Mouse (Mus musculus): ENCODE results near the gene Mfsd11. TPM values are rescaled to one million over a fixed set of nuclear protein-coding genes. Genes with fewer than 3 reads are reported as not detected.
A peak's percentile ranks its signal among the peaks of the same experiment; 100 is the strongest.

Gene Mfsd11
- polyA plus RNA-seq, 1 experiment = 109 TPM

GRCm38 (mm10) chr11:116808811-116809395 lies 43.3 kb upstream of the Mfsd11 start:
- no peak overlapping the region for H3K4me3 ChIP-seq (ENCODE audit: control insufficient read depth, low read depth, low read length)
- no peak for TF ChIP-seq POLR2A (IDR thresholded peaks at IDR 0.05; ENCODE audit: control insufficient read depth, low read depth, low read length)
- no peak for TF ChIP-seq CTCF (IDR thresholded peaks at IDR 0.05; ENCODE audit: control insufficient read depth, insufficient read depth, insufficient replicate concordance, low read depth, low read length)
- H3K27me3 ChIP-seq (ENCODE audit: control insufficient read depth, insufficient read depth, low read length) = no peaks in the 10 kb centered on the region
- no peaks in the 10 kb centered on the region for H3K36me3 ChIP-seq (ENCODE audit: control insufficient read depth, insufficient read depth, low read length)
- no peak overlapping the region for H3K27ac ChIP-seq (ENCODE audit: control insufficient read depth, insufficient read depth, low read depth, low read length)
- H3K4me1 ChIP-seq (ENCODE audit: control insufficient read depth, insufficient read depth, low read length) = peaks cover 7% of the 10 kb centered on the region

DNA sequence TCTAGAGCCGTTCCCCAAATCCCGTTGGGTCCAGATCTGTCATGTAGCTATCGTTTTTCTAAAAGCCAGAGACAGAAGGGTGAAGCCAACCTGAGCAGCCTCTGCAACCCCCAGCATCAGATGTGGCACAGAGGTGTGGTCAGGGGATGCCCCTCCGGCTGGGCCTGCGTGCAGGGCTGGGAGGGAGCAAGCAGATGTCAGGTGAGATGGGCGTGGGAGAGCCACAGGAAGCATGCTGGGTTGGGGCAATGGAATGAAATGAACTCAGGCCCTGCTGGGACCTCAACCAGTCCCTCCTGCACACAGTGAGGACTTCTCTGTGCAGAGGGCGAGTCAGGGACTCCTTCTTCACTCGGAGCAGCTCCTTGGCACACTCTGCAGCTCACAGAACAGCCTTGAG lies 42.7 kb upstream of the Mfsd11 start:
- H3K36me3 ChIP-seq (ENCODE audit: control insufficient read depth, insufficient read depth, low read length) = no peaks in the 10 kb centered on the region
- no peak overlapping the region for H3K27ac ChIP-seq (ENCODE audit: control insufficient read depth, insufficient read depth, low read depth, low read length)
- peaks cover 7% of the 10 kb centered on the region for H3K4me1 ChIP-seq (ENCODE audit: control insufficient read depth, insufficient read depth, low read length)
- no peak overlapping the region for H3K4me3 ChIP-seq (ENCODE audit: control insufficient read depth, low read depth, low read length)
- no peaks in the 10 kb centered on the region for H3K27me3 ChIP-seq (ENCODE audit: control insufficient read depth, insufficient read depth, low read length)
- no peak for TF ChIP-seq POLR2A (IDR thresholded peaks at IDR 0.05; ENCODE audit: control insufficient read depth, low read depth, low read length)
- no peak for TF ChIP-seq CTCF (IDR thresholded peaks at IDR 0.05; ENCODE audit: control insufficient read depth, insufficient read depth, insufficient replicate concordance, low read depth, low read length)

DNA sequence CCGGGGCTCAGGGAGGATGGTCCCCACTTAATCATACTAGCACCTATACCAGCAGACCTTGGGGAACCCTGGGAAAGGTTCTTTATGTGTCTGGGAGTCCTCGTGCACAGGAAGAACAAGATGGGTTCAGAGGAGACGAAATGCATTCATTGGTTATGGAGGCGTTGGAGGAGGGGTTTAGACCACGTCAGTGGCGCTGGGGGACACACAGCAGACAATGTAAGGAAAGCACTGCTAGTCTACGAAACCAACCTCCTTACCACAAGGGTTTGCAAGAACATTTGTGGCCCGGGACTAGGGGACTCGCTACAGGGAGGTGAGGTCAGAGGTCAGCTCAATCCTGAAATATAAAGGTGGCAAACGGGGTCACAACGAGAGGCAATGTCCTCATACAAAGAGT lies 41.7 kb upstream of the Mfsd11 start:
- no peak for TF ChIP-seq CTCF (IDR thresholded peaks at IDR 0.05; ENCODE audit: control insufficient read depth, insufficient read depth, insufficient replicate concordance, low read depth, low read length)
- no peak for TF ChIP-seq POLR2A (IDR thresholded peaks at IDR 0.05; ENCODE audit: control insufficient read depth, low read depth, low read length)
- Histone ChIP-seq H3K36me3 (ENCODE audit: control insufficient read depth, insufficient read depth, low read length) (no peaks in the 10 kb centered on the region), H3K4me3 (ENCODE audit: control insufficient read depth, low read depth, low read length) (no peak overlapping the region), H3K27me3 (ENCODE audit: control insufficient read depth, insufficient read depth, low read length) (no peaks in the 10 kb centered on the region), H3K27ac (ENCODE audit: control insufficient read depth, insufficient read depth, low read depth, low read length) (no peak overlapping the region), H3K4me1 (ENCODE audit: control insufficient read depth, insufficient read depth, low read length) (peaks cover 7% of the 10 kb centered on the region)

GRCm38 (mm10) chr11:116810983-116811901 lies 41.0 kb upstream of the Mfsd11 start:
- Histone ChIP-seq H3K36me3 (ENCODE audit: control insufficient read depth, insufficient read depth, low read length) (no peaks in the 10 kb centered on the region), H3K27me3 (ENCODE audit: control insufficient read depth, insufficient read depth, low read length) (no peaks in the 10 kb centered on the region), H3K4me3 (ENCODE audit: control insufficient read depth, low read depth, low read length) (no peak overlapping the region; the same call in 1 of the 2 replicates), H3K4me1 (ENCODE audit: control insufficient read depth, insufficient read depth, low read length) (peaks cover 7% of the 10 kb centered on the region), H3K27ac (ENCODE audit: control insufficient read depth, insufficient read depth, low read depth, low read length) (no peak overlapping the region)
- TF ChIP-seq POLR2A (IDR thresholded peaks at IDR 0.05; ENCODE audit: control insufficient read depth, low read depth, low read length) = no peak; the same call in 1 of the 2 replicates
- TF ChIP-seq CTCF (IDR thresholded peaks at IDR 0.05; ENCODE audit: control insufficient read depth, insufficient read depth, insufficient replicate concordance, low read depth, low read length) = no peak

DNA sequence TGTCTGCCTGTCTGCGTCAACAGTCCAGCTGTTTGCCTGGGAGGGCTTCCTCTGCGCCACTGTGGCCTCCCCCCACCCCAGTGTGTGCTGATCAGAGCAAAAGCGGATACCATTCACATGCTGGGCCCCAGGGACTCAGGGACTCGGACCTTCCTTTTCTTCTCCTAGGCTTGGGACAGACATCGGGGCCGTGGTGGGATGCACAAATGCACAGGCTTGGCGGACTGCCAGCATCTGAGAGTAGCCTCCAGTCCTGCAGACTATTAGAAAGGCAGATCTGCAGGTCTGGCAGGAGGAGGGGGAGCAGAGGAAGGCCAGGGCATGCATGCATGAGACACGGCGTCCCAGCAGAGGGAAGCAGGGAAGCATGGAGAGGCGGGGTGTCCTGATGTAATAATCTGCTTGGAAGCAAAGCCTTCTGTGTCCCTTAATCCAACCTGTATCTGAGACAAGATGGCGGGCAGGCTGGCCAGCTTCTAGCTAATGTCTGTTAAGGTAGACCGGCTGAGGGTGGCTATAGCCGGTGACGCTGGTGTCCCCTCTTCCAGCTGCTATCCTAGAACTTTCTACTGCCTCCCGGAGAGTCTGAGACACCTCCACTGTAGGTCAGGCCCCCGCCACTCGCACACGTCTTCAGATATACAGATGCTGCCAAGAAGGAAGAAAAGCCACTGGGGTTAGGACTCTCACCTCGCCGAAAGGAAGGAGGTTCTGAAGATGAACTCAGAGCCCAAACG lies 39.3 kb upstream of the Mfsd11 start:
- no peak overlapping the region for H3K4me3 ChIP-seq (ENCODE audit: control insufficient read depth, low read depth, low read length)
- no peak overlapping the region; the same call in 1 of the 2 replicates for H3K27ac ChIP-seq (ENCODE audit: control insufficient read depth, insufficient read depth, low read depth, low read length)
- no peaks in the 10 kb centered on the region for H3K27me3 ChIP-seq (ENCODE audit: control insufficient read depth, insufficient read depth, low read length)
- TF ChIP-seq CTCF (IDR thresholded peaks at IDR 0.05; ENCODE audit: control insufficient read depth, insufficient read depth, insufficient replicate concordance, low read depth, low read length) (no peak), POLR2A (IDR thresholded peaks at IDR 0.05; ENCODE audit: control insufficient read depth, low read depth, low read length) (no peak)
- H3K4me1 ChIP-seq (ENCODE audit: control insufficient read depth, insufficient read depth, low read length) = peaks cover 7% of the 10 kb centered on the region
- no peaks in the 10 kb centered on the region for H3K36me3 ChIP-seq (ENCODE audit: control insufficient read depth, insufficient read depth, low read length)

GRCm38 (mm10) chr11:116813610-116814009 lies 38.6 kb upstream of the Mfsd11 start:
- no peaks in the 10 kb centered on the region for H3K27me3 ChIP-seq (ENCODE audit: control insufficient read depth, insufficient read depth, low read length)
- H3K4me3 ChIP-seq (ENCODE audit: control insufficient read depth, low read depth, low read length) = no peak overlapping the region

More at GRCm38 (mm10) chr11:116813610-116814009, 38.6 kb upstream of the Mfsd11 start:
- TF ChIP-seq CTCF (IDR thresholded peaks at IDR 0.05; ENCODE audit: control insufficient read depth, insufficient read depth, insufficient replicate concordance, low read depth, low read length) (no peak), POLR2A (IDR thresholded peaks at IDR 0.05; ENCODE audit: control insufficient read depth, low read depth, low read length) (no peak)
- Histone ChIP-seq H3K27ac (ENCODE audit: control insufficient read depth, insufficient read depth, low read depth, low read length) (peak overlapping the region; percentile 52; the same call in 1 of the 2 replicates), H3K4me1 (ENCODE audit: control insufficient read depth, insufficient read depth, low read length) (peaks cover 7% of the 10 kb centered on the region), H3K36me3 (ENCODE audit: control insufficient read depth, insufficient read depth, low read length) (no peaks in the 10 kb centered on the region)

Measured in testis, adult 2 months (tissue).